Mouse (Mus musculus) thymus, adult 2 months (tissue): ENCODE measurements around the gene Tubd1.

Experiments used
- CTCF ChIP-seq: fragments of 200-500 bp; IDR thresholded peaks from 2 replicates; pipeline ENCODE4 v1.5.1; 2012; ENCODE audit warnings: mild to moderate bottlenecking, control low read depth, low read length, moderate library complexity, borderline replicate concordance; ENCODE audit not compliant: control insufficient read depth, poor library complexity, insufficient read depth; ENCODE audit errors: extremely low read depth
- POLR2A ChIP-seq: fragments of 200-500 bp; IDR thresholded peaks from 2 replicates; pipeline ENCODE4 v1.6.1; 2012; ENCODE audit warnings: mild to moderate bottlenecking, low read length, control low read depth, moderate library complexity; ENCODE audit not compliant: control insufficient read depth, poor library complexity, insufficient read depth; ENCODE audit errors: extremely low read depth

DNA sequence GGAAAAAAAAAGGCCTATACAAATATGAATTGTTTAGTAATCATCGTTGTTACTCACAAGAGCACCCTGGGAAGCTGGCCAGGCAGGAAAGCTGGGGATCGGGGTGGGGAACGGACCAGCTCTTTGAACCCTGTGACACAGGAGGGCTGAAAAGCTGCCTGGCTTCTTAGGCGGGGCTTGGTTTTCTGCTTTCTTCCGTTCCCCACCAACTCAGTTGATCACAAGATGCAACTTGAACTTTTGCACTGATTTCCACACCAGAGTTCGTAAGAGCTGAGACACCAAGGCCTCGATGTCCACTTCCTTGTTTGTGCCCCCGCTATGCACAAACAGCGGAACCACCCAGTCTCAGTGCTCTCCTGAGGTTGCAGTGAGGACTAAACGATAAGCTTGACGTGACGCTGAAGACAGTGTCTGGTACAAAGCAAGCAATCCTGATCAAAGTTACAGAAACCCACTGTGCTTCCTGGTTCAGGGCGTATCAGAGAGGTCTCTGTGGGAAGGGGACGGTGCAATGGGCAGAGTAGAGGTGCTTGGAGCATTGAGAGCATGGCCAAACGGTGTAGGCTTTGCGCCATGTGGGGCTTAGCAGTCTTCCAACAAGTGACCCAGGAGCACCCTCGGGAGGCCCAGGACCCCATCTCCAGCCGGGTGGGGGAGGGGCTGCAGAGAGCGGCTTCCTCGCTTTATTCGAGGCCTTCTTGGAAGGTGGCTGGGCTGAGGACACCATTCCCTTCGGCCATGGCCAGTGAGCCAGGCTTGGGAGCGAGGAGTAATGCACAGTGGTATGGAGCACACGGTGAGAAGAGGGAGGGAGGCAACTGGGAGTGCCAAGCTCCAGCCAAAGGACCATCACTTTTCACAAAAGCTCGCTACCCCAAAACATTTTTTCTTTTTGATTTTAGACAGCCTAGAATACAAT is 34.3 kb downstream of the Tubd1 start:
- no peak for TF ChIP-seq POLR2A
- TF ChIP-seq CTCF = no peak
